Mouse (Mus musculus): ENCODE measurements around the gene Trp53rkb. TPM values are rescaled to one million over a fixed set of nuclear protein-coding genes. Genes with fewer than 3 reads are reported as not detected.

Trp53rkb gene
- total RNA-seq, 1 experiment, result 11.1 TPM

DNA sequence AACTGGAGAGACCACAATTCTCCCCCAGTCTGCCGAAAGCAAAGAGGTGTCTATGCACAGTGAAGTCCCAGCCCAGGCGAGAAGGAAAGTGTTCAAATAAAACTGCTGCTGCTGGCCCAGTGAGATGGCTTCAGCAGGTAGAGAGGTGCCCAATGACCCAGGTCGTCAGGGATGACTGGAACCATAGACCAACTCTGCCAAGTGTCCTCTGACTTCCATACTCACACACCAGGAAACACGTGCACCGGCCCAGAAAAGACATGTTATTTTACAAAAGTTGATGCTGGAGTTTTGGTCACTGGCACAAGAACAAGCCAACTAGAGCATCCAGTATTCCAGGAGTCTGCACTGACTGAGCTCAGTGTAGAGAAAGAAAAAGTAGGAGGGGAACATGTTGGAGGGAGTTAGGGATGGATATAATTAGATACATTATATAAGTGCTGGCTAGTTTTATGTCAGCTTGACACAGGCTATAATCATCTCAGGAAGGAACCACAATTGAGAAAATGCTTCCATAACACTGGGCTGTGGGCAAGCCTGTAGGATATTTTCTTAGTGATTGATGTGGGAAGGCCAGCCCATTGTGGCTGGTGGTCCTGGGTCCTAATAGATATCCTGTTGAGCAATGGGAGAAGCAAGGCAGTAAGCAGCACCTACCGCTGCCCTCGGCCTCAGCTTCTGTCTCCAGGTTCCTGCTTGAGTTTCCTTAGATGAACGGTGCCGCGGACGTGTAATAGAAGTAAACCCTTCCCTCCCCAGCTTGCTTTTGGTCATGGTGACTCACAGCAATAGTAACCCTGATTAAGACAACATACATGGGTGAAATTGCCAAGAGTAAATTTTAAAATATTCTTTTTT, 7.5 kb downstream of the Trp53rkb start:
- in situ Hi-C loops (cut with MboI; ENCODE audit: low sequenced_read_pairs in 2 of 2, unreplicated experiment in 2 of 2), result loop anchor here in 1 of 2 experiments (25.0 kb wide), 1 partner anchor 213 kb away; no protein-coding TSS in a partner anchor
- no peak for DNase-seq (ENCODE audit: low read depth, low spot score)
- TF ChIP-seq ZNF384 (IDR thresholded peaks at IDR 0.05; ENCODE audit: low read depth, low read length) (no peak), CHD2 (IDR thresholded peaks at IDR 0.05; ENCODE audit: low read depth, low read length) (no peak), HCFC1 (IDR thresholded peaks at IDR 0.05; ENCODE audit: borderline replicate concordance, insufficient read depth, low read length) (no peak), MAFK (IDR thresholded peaks at IDR 0.05; ENCODE audit: insufficient read depth, low read depth, low read length) (no peak), ZC3H11A (IDR thresholded peaks at IDR 0.05; ENCODE audit: borderline replicate concordance, low read depth, low read length) (no peak)
- Histone ChIP-seq H3K4me3 (ENCODE audit: insufficient read depth in 1 of 2, low read depth in 1 of 2, low read length in 2 of 2, poor library complexity in 1 of 2, severe bottlenecking in 1 of 2) (no peak overlapping the region), H3K9ac (ENCODE audit: insufficient read depth, low read depth, low read length, poor library complexity, severe bottlenecking) (no peak overlapping the region), H3K36me3 (ENCODE audit: control insufficient read depth, insufficient read depth, low read length, poor library complexity, severe bottlenecking) (peaks cover 16% of the 10 kb centered on the region), H3K9me3 (ENCODE audit: control insufficient read depth, insufficient read depth, low read depth, low read length) (no peaks in the 10 kb centered on the region), H3K27ac (ENCODE audit: insufficient read depth, low read depth, low read length, poor library complexity, severe bottlenecking) (no peak overlapping the region), H3K4me1 (ENCODE audit: control insufficient read depth in 2 of 2, insufficient read depth in 2 of 2, low read length in 2 of 2, poor library complexity in 1 of 2) (peaks cover 4 to 8% of the 10 kb centered on the region in 2 experiments; a peak in 3 of 4 replicates)

DNA sequence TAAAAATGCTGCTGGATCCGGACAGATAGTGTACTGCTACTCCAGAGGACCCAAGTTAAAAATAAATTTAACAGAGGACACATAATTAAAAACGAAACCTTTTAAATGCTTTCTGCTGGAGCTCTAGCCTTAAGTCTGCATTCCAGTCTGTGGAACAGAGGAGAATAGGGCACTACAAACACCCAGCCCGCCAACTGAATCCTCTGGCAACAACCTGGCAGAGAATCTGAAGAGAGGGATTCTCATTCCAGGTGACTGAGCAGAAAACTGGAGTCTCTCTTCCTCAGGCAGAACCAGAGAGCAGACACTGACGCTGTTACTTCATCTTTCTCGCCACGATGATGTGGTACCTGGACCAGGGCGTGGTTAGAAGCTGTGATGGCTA, 8.1 kb downstream of the Trp53rkb start:
- no peak overlapping the region for H3K27ac ChIP-seq (ENCODE audit: insufficient read depth, low read depth, low read length, poor library complexity, severe bottlenecking)
- peaks cover 4 to 8% of the 10 kb centered on the region in 2 experiments; a peak in 3 of 4 replicates for H3K4me1 ChIP-seq (ENCODE audit: control insufficient read depth in 2 of 2, insufficient read depth in 2 of 2, low read length in 2 of 2, poor library complexity in 1 of 2)
- TF ChIP-seq ZC3H11A (IDR thresholded peaks at IDR 0.05; ENCODE audit: borderline replicate concordance, low read depth, low read length), result no peak
- no peak for TF ChIP-seq ZNF384 (IDR thresholded peaks at IDR 0.05; ENCODE audit: low read depth, low read length)
- TF ChIP-seq HCFC1 (IDR thresholded peaks at IDR 0.05; ENCODE audit: borderline replicate concordance, insufficient read depth, low read length), result no peak
- no peak for TF ChIP-seq CHD2 (IDR thresholded peaks at IDR 0.05; ENCODE audit: low read depth, low read length)
- no peak for TF ChIP-seq MAFK (IDR thresholded peaks at IDR 0.05; ENCODE audit: insufficient read depth, low read depth, low read length)
- no peak overlapping the region for H3K9ac ChIP-seq (ENCODE audit: insufficient read depth, low read depth, low read length, poor library complexity, severe bottlenecking)
- no peaks in the 10 kb centered on the region for H3K9me3 ChIP-seq (ENCODE audit: control insufficient read depth, insufficient read depth, low read depth, low read length)
- peaks cover 16% of the 10 kb centered on the region for H3K36me3 ChIP-seq (ENCODE audit: control insufficient read depth, insufficient read depth, low read length, poor library complexity, severe bottlenecking)
- in situ Hi-C loops (cut with MboI; ENCODE audit: low sequenced_read_pairs in 2 of 2, unreplicated experiment in 2 of 2), result no loop called here
- DNase-seq (ENCODE audit: low read depth, low spot score), result no peak
- H3K4me3 ChIP-seq (ENCODE audit: insufficient read depth in 1 of 2, low read depth in 1 of 2, low read length in 2 of 2, poor library complexity in 1 of 2, severe bottlenecking in 1 of 2), result no peak overlapping the region

DNA sequence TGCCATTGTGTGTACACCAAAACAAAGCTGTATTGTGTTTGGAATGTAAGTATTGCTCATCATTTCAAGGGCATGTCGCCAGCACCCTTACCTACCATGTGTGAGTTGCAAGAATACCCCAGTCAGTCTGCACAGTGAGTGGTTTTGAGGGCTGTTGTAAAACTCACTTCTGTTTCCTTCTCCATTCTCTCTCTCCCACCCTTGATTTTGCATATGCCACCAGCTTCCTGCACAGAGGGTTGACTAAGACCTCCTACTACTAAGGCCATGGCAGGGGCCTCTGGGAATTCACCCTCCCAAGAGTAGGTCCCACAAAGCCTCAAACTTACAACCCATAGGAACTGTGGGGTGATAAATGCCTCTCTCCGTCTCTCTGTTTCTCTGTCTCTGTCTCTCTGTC, 9.1 kb downstream of the Trp53rkb start:
- H3K4me1 ChIP-seq (ENCODE audit: control insufficient read depth in 2 of 2, insufficient read depth in 2 of 2, low read length in 2 of 2, poor library complexity in 1 of 2), result peaks cover 3 to 8% of the 10 kb centered on the region in 2 experiments; a peak in 2 of 4 replicates
- no peaks in the 10 kb centered on the region for H3K9me3 ChIP-seq (ENCODE audit: control insufficient read depth, insufficient read depth, low read depth, low read length)
- DNase-seq (ENCODE audit: low read depth, low spot score), result no peak
- no peak overlapping the region for H3K9ac ChIP-seq (ENCODE audit: insufficient read depth, low read depth, low read length, poor library complexity, severe bottlenecking)
- TF ChIP-seq MAFK (IDR thresholded peaks at IDR 0.05; ENCODE audit: insufficient read depth, low read depth, low read length), result no peak
- TF ChIP-seq ZC3H11A (IDR thresholded peaks at IDR 0.05; ENCODE audit: borderline replicate concordance, low read depth, low read length), result no peak
- TF ChIP-seq HCFC1 (IDR thresholded peaks at IDR 0.05; ENCODE audit: borderline replicate concordance, insufficient read depth, low read length), result no peak
- TF ChIP-seq ZNF384 (IDR thresholded peaks at IDR 0.05; ENCODE audit: low read depth, low read length), result no peak
- no peak overlapping the region for H3K4me3 ChIP-seq (ENCODE audit: insufficient read depth in 1 of 2, low read depth in 1 of 2, low read length in 2 of 2, poor library complexity in 1 of 2, severe bottlenecking in 1 of 2)
- peaks cover 11% of the 10 kb centered on the region; the same call in 1 of the 2 replicates for H3K36me3 ChIP-seq (ENCODE audit: control insufficient read depth, insufficient read depth, low read length, poor library complexity, severe bottlenecking)
- in situ Hi-C loops (cut with MboI; ENCODE audit: low sequenced_read_pairs in 2 of 2, unreplicated experiment in 2 of 2), result no loop called here
- H3K27ac ChIP-seq (ENCODE audit: insufficient read depth, low read depth, low read length, poor library complexity, severe bottlenecking), result no peak overlapping the region

DNA sequence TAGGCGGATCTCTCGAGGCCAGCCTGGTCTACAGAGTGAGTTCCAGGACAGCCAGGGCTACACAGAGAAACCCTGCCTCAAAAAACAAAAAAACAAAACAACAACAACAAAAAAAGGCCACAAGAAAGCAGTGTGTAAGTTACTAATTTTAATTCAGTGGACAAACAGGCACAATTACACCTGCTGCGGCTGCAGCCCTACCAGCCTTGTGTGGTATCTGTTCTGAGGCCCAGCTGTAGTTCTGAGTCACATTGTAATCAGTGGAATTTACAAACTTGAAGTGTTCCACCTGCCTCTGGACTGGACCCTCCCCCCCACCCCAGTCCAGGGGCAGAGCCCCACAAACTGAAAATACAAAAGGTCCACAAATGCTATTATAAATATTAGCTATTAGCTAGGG, 11.0 kb downstream of the Trp53rkb start:
- Histone ChIP-seq H3K27ac (ENCODE audit: insufficient read depth, low read depth, low read length, poor library complexity, severe bottlenecking) (no peak overlapping the region), H3K4me3 (ENCODE audit: insufficient read depth in 1 of 2, low read depth in 1 of 2, low read length in 2 of 2, poor library complexity in 1 of 2, severe bottlenecking in 1 of 2) (no peak overlapping the region), H3K4me1 (ENCODE audit: control insufficient read depth in 2 of 2, insufficient read depth in 2 of 2, low read length in 2 of 2, poor library complexity in 1 of 2) (peaks cover 5 to 8% of the 10 kb centered on the region in 2 experiments; a peak in 2 of 4 replicates), H3K9me3 (ENCODE audit: control insufficient read depth, insufficient read depth, low read depth, low read length) (no peaks in the 10 kb centered on the region), H3K9ac (ENCODE audit: insufficient read depth, low read depth, low read length, poor library complexity, severe bottlenecking) (no peak overlapping the region), H3K36me3 (ENCODE audit: control insufficient read depth, insufficient read depth, low read length, poor library complexity, severe bottlenecking) (no peaks in the 10 kb centered on the region)
- TF ChIP-seq ZNF384 (IDR thresholded peaks at IDR 0.05; ENCODE audit: low read depth, low read length), result no peak
- TF ChIP-seq CHD2 (IDR thresholded peaks at IDR 0.05; ENCODE audit: low read depth, low read length), result no peak
- no peak for TF ChIP-seq ZC3H11A (IDR thresholded peaks at IDR 0.05; ENCODE audit: borderline replicate concordance, low read depth, low read length)
- no peak for TF ChIP-seq MAFK (IDR thresholded peaks at IDR 0.05; ENCODE audit: insufficient read depth, low read depth, low read length)
- no peak for TF ChIP-seq HCFC1 (IDR thresholded peaks at IDR 0.05; ENCODE audit: borderline replicate concordance, insufficient read depth, low read length)
- no peak for DNase-seq (ENCODE audit: low read depth, low spot score)
- in situ Hi-C loops (cut with MboI; ENCODE audit: low sequenced_read_pairs in 2 of 2, unreplicated experiment in 2 of 2), result no loop called here

Measured in ES-E14 (cell line).